Mouse (Mus musculus) liver, embryonic 16.5 days (tissue): ENCODE results near the gene Fmnl1. TPM values are rescaled to one million over a fixed set of nuclear protein-coding genes. Genes with fewer than 3 reads are reported as not detected.
A peak's percentile ranks its signal among the peaks of the same experiment; 100 is the strongest.

Experiments
- ATAC-seq: fragments of 200-750 bp; cut with Nextera tagmentation; 2 replicates; pipeline ENCODE4 v1.8.0; 2017; ENCODE audit warnings: low read depth, mild to moderate bottlenecking, moderate number of reproducible peaks, moderate library complexity
- H3K27ac ChIP-seq: fragments of 300-500 bp; sonication (generic); 2 replicates; pipeline ENCODE4 v1.5.1; 2014; ENCODE audit warnings: mild to moderate bottlenecking, low read length
- H3K27me3 ChIP-seq: fragments of 300-500 bp; sonication (generic); 2 replicates; pipeline ENCODE4 v1.6.1; 2014; ENCODE audit warnings: low read depth, low read length, mixed read lengths; ENCODE audit not compliant: control insufficient read depth, insufficient read depth
- H3K36me3 ChIP-seq: fragments of 300-500 bp; sonication (generic); 2 replicates; pipeline ENCODE4 v1.6.1; 2014; ENCODE audit warnings: mild to moderate bottlenecking; ENCODE audit not compliant: control insufficient read depth, insufficient read depth
- H3K4me1 ChIP-seq: fragments of 300-500 bp; sonication (generic); 2 replicates; pipeline ENCODE4 v1.6.1; 2014; ENCODE audit warnings: low read depth, low read length, mixed read lengths; ENCODE audit not compliant: control insufficient read depth
- H3K4me2 ChIP-seq: fragments of 300-500 bp; sonication (generic); 2 replicates; pipeline ENCODE4 v1.6.1; 2014; ENCODE audit warnings: low read depth, low read length, mixed read lengths
- H3K4me3 ChIP-seq: fragments of 300-500 bp; sonication (generic); 2 replicates; pipeline ENCODE4 v1.5.1; 2014; ENCODE audit warnings: low read depth, mild to moderate bottlenecking, low read length
- H3K9ac ChIP-seq: fragments of 300-500 bp; sonication (generic); 2 replicates; pipeline ENCODE4 v1.6.1; 2014; ENCODE audit warnings: low read depth, low read length
- H3K9me3 ChIP-seq: fragments of 300-500 bp; sonication (generic); replicated peaks from 2 replicates; pipeline ENCODE4 v1.6.1; 2016; ENCODE audit warnings: low read length; ENCODE audit not compliant: control insufficient read depth
- WGBS: fragments of 180-500 bp; shearing (Covaris S2); extraction: QIAGEN DNeasy Blood & Tissue Kit; methylation state at CpG from one replicate; pipeline ENCODE4 v1.1.7; 2014; ENCODE audit not compliant: insufficient replicate concordance; 5-methylcytosine and 5-hydroxymethylcytosine counted together
- polyA plus RNA-seq: library from polyadenylated mRNA; unstranded; fragments of >200 nt; fragmentation: Nextera tagmentation; extraction: Ambion mirVana; gene quantifications from 2 replicates; pipeline ENCODE4 v1.2.1, GENCODE M21; 2015

The Fmnl1 gene
- polyA plus RNA-seq = 5.2 and 6.3 TPM in 2 replicates

DNA sequence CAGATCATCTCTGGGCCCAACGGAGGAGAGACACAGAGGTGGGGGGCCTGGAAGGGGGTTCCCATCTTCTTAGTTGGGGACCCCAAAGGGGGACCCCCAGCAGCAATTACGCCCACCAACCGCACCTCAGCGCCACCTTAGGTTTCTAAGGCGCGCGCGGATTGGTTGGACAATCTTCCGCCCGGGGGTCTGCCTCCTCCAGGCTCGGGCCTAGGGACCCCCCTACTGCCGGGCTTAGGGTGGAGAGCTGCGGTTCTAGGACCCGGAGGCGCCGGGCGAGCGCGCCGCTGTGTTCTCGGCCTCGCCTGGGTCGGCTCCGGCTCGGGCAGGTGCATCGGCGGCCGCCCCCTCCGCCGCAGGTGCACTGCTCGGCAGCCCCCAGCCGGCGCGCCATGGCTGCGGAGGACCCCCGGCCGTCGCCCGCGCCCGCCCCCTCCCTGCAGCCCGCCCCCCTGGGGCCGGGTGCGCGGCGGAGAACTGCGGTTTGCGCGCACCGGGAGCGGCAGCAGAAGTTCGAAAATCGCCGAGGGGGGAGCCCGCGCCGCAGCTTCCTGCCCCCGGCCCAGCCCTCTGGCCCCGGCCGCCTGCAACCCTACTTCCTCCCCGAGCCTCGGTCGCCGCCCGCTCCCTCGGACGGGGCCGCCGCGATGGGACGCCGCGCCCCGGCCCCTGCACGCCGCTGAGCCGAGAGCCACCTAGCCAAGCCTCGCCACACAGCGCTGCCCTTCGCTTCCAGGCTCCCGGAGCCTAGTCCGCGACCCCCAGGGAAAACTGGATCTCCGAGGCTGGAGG, at the start of gene Fmnl1:
Fmnl1 (plus strand) TSS at position 614 of the 792 bp plus-strand sequence.
- peak within 1 kb of the TSS; percentile 38; the same call in 1 of the 2 replicates for H3K27ac ChIP-seq
- H3K9me3 ChIP-seq = no peaks in the 10 kb centered on the region
- H3K36me3 ChIP-seq = no peaks in the 10 kb centered on the region
- peak within 1 kb of the TSS; percentile 57 for H3K4me3 ChIP-seq
- no peak for ATAC-seq
- WGBS = under 1% methylated on average over 79 of the region's 84 CpGs
- H3K4me2 ChIP-seq = peak within 1 kb of the TSS; percentile 68
- peaks cover 27% of the 10 kb centered on the region for H3K27me3 ChIP-seq
- peak within 1 kb of the TSS; percentile 56 for H3K9ac ChIP-seq
- peaks cover 7% of the 10 kb centered on the region for H3K4me1 ChIP-seq

DNA sequence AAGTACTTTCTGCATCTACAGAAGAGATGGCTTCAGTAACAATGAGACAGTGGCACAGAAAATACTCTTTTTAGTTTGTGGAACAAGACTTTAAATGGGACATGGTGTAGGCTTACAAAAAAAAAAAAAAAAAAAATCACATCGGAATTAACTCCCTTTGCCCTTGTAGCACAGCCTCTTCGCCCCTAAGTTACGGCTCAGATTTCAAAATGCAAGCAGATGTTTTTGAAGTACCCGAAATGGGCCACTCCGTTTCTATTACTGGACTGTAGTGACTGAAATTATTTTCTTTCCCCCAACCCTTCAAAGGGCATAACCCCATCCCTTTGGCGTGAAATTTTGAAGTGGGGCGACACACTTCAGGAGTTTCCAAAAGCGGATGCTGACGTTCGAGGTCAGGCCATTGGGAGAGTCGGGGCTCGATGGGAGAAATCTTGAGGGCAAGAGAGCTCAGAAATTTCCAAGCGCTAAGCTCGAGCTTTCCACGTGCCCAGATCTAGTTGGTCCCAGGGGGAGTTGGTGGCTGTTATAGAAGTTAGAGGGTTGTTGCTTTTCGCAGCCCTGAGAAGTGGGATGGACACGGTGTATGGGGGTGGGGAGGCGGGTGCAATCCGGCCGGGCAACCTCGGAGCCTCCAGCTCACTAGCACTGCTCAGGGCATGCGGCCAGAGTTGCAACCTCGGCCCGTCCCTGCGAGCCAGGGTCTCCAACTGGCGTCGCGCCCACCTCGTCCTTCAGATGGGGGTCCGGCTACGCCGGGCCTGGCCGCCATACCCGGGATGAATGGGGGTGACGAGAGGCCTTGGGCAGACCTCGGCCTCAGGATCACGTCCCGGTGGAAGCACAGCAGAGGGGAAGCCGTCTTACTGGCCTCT, 39.0 kb upstream of the Fmnl1 start, which contains the start of gene Hexim2:
Hexim2 (plus strand) TSS at position 729 of the 875 bp plus-strand sequence.
- WGBS = under 1% methylated on average over 39 of the region's 39 CpGs

DNA sequence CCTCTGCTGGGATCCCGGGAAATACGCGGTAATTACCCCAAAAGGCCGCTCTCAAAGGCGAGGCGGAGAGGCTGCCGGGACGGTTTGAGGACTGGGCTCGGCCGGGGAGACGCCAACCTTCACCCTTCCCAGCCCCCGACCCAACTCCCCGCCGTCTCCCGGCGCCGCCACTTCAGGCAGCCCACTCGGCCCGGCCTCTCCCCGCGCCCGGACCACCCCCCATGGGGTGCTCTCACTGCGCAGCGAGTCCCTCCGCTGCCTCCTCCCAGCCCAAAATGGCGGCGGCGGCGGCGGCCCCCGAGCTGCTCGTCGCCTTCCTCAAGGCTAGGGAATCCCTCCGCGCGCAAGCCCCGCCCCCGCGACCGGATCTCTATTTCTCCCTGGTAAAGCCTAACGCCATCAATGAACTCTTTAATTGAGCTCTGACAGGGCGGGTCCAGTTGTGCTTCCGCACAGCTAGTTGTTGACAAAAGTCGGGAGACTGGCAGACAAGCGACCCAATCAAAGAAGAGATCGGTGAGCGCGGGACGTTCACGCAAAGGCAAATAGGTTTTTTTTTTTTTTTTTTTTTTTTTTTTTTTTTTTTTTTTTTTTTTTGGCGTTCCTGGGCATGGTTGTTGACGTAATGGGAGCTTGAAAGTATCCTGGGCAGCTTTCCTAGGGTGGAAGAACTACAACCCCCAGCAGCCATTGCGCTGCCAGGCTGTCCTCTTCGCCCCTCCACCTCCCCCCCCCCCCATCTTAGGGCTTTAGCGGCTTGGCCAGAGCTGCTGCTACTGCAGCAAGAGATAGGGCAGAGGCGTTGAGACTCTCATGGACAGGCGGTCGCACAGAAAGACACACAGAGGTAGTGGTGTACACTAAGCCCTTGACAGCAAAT, 38.1 kb upstream of the Fmnl1 start:
- Histone ChIP-seq H3K9ac (peak overlapping the region; percentile 98), H3K27ac (peak overlapping the region; percentile 94), H3K4me3 (peak overlapping the region; percentile 94), H3K4me2 (peak overlapping the region; percentile 77), H3K9me3 (no peaks in the 10 kb centered on the region), H3K4me1 (peaks cover 45% of the 10 kb centered on the region), H3K36me3 (no peaks in the 10 kb centered on the region), H3K27me3 (no peaks in the 10 kb centered on the region)
- peak; percentile 90 for ATAC-seq
- under 1% methylated on average over 56 of the region's 58 CpGs for WGBS

More for the DNA sequence above, 39.0 kb upstream of the Fmnl1 start, which contains the start of gene Hexim2:
- Histone ChIP-seq H3K27ac (peak within 1 kb of the TSS; percentile 94), H3K4me3 (peak within 1 kb of the TSS; percentile 94), H3K36me3 (no peaks in the 10 kb centered on the region), H3K9ac (peak within 1 kb of the TSS; percentile 98), H3K4me2 (peak within 1 kb of the TSS; percentile 77), H3K4me1 (peaks cover 45% of the 10 kb centered on the region), H3K9me3 (no peaks in the 10 kb centered on the region), H3K27me3 (no peaks in the 10 kb centered on the region)
- peak; percentile 27 for ATAC-seq

DNA sequence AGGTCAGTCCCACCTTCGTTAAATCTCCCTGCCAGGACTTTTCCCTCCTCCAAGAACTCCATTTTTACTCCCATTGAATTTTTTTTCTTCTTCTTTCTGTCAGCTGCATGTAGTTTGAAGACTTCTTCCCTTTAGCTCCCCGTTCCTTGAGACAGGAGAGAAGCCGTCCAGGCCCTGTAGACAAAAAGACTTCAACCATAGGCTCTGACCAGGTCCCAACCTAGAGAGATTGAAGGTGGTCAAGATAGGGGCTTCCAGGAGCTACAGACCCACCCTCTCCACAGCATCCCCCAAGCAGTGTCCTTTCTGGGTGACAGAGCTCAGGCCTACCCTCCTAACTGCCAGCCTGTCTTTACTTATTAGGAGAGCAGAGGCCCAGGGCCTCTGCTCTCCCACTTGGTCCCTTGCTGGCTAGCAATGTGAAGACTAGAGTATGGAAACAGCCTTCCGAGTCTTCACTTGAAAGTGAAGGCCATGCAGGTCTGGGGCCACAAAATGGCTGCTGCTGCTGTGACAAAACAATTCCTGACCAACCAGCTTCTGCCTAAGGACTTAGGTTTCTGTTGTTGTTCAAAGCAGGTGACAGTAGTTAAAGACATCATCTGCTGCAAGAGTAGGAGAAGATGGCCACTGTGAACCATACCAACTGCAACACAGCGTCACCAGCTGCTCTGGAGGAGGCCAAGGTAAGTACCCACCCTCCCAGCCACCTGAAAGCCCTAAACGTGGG, 37.3 kb upstream of the Fmnl1 start:
- Histone ChIP-seq H3K27me3 (no peaks in the 10 kb centered on the region), H3K27ac (peak overlapping the region; percentile 94), H3K36me3 (no peaks in the 10 kb centered on the region), H3K4me1 (peaks cover 45% of the 10 kb centered on the region), H3K4me2 (peak overlapping the region; percentile 77), H3K9me3 (no peaks in the 10 kb centered on the region), H3K9ac (peak overlapping the region; percentile 98), H3K4me3 (peak overlapping the region; percentile 94)
- WGBS = 37% methylated on average over 6 of the region's 6 CpGs
- ATAC-seq = no peak

DNA sequence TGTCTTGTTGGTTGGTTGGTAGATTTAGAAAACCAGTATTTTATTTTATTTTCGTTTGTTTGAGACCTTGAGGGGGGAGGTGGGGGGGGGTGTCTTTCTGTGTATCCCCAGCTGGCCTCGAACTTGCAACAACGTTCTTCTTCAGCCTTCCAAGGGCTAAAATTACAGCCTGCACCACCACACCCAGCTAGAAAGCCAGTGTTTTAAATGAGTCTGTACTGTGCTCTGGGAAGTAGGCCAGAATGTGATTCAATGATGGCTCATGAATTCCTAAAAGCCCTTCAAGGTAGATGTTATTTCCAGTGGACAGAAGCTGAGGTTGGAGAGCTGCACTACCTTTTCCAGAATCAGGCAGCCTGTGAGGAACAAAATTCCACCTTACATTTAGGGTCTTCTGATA, 36.7 kb upstream of the Fmnl1 start:
- no peaks in the 10 kb centered on the region for H3K9me3 ChIP-seq
- no peak for ATAC-seq
- peaks cover 45% of the 10 kb centered on the region for H3K4me1 ChIP-seq
- peak overlapping the region; percentile 8; the same call in 1 of the 2 replicates for H3K4me3 ChIP-seq
- no peaks in the 10 kb centered on the region; the same call in 1 of the 2 replicates for H3K36me3 ChIP-seq
- peak overlapping the region; percentile 98; the same call in 1 of the 2 replicates for H3K9ac ChIP-seq
- peak overlapping the region; percentile 77 for H3K4me2 ChIP-seq
- H3K27ac ChIP-seq = peak overlapping the region; percentile 94
- H3K27me3 ChIP-seq = no peaks in the 10 kb centered on the region
- WGBS = 52% methylated on average over 3 of the region's 3 CpGs

DNA sequence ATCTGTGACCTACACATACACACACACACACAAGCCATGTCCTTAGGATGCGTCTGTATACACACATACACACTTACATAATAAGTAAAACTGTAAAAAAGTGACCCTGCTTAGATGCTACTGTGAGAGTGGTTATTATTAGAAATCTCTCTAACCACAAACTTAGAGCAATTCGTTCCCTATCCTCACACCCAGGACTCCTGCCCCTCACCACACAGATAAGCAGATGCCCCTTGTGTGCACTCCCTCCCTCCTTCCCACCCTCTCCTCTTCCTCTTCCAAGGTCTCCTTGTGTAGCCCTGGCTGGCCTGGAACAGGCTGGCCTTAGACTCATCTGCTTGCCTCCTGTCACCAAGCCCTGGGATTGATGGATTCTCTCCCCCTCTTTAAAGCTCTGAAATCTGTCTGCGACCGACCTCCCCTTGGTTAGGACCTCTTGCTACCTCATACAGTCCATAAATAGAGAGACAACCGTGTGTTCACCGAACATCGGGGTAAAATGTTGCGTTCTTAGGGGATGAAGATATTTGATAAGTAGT, 34.8 kb upstream of the Fmnl1 start:
- H3K4me1 ChIP-seq = peaks cover 35% of the 10 kb centered on the region
- H3K36me3 ChIP-seq = no peaks in the 10 kb centered on the region; the same call in 1 of the 2 replicates
- no peak overlapping the region for H3K4me2 ChIP-seq
- no peaks in the 10 kb centered on the region for H3K27me3 ChIP-seq
- WGBS = 12% methylated on average over 8 of the region's 8 CpGs
- H3K9me3 ChIP-seq = no peaks in the 10 kb centered on the region
- H3K4me3 ChIP-seq = no peak overlapping the region
- H3K9ac ChIP-seq = no peak overlapping the region
- no peak for ATAC-seq
- no peak overlapping the region for H3K27ac ChIP-seq

DNA sequence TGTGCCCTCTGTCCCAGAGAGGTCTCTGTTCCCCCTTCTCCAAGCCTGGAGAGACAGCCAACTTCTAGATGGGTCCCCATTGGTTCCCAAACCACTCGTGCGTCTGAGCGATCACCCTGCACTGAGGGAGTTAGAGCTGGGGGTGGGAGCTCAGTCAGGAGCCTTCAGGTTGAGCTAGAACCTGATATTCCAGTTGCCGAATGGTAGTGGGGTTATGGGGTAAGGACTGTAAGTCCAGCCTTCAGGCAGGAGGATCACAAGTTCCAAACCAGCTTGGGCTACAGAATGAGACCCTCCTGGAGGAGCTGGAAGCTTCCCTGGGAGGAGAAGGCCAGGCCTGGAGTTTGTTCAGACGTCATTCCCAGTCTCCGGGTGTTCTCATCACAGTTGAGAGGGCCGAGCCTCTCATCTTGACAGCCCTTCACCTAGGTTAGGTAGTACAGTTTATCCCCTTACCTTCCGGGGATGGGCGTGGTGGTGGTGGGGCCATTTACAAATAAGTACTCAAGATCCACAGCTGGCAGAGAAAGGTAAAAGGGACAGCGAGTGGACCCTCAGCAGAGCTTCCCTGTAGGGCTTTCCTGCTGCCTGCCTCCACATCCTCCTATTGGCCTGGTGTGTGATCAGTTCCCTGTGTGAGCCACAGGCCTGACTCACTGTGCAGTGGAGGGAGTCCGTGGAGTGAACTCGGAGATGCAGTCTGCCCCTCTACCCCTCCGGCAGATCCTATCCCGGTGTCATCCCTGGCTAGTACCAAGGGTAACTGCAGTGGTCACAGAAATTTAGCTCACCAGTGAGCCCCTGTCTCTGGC, 30.8 kb upstream of the Fmnl1 start:
- WGBS = 74% methylated on average over 14 of the region's 14 CpGs
- no peaks in the 10 kb centered on the region for H3K9me3 ChIP-seq
- ATAC-seq = no peak
- H3K9ac ChIP-seq = no peak overlapping the region
- no peak overlapping the region for H3K4me2 ChIP-seq
- H3K27ac ChIP-seq = peak overlapping the region; percentile 15; the same call in 1 of the 2 replicates
- H3K4me1 ChIP-seq = peaks cover 35% of the 10 kb centered on the region
- no peaks in the 10 kb centered on the region; the same call in 1 of the 2 replicates for H3K36me3 ChIP-seq
- H3K4me3 ChIP-seq = no peak overlapping the region
- H3K27me3 ChIP-seq = no peaks in the 10 kb centered on the region
